Mouse (Mus musculus) kidney, adult 9 months (tissue): ENCODE results near the gene Nrtn.

Source experiments
- DNase-seq: peaks from one replicate; pipeline ENCODE4 v3.0.0; 2022

The Nrtn gene

GRCm38 (mm10) chr17:56757416-56758123, at the start of gene Nrtn:
Nrtn (minus strand) TSS chr17:56757530.
- DNase-seq, result peak; percentile 94

- DNase-seq, result no peak
These were observed 48.5 kb upstream of the Nrtn start for GRCm38 (mm10) chr17:56805784-56806183.

GRCm38 (mm10) chr17:56804952-56805351, 47.6 kb upstream of the Nrtn start:
- DNase-seq, result no peak

GRCm38 (mm10) chr17:56802065-56802464, 44.7 kb upstream of the Nrtn start:
- DNase-seq, result no peak

- no peak for DNase-seq
These were observed 41.9 kb upstream of the Nrtn start for GRCm38 (mm10) chr17:56799276-56799675.

GRCm38 (mm10) chr17:56793614-56794319, 36.4 kb upstream of the Nrtn start:
- no peak for DNase-seq

- DNase-seq, result no peak
These were observed 35.3 kb upstream of the Nrtn start for GRCm38 (mm10) chr17:56792588-56792987.

GRCm38 (mm10) chr17:56789286-56789685, 32.0 kb upstream of the Nrtn start:
- DNase-seq, result no peak

GRCm38 (mm10) chr17:56788886-56789285, 31.6 kb upstream of the Nrtn start:
- DNase-seq, result no peak

- peak; percentile 81 for DNase-seq
These were observed 23.1 kb upstream of the Nrtn start for GRCm38 (mm10) chr17:56780291-56780978.

- no peak for DNase-seq
These were observed 21.5 kb upstream of the Nrtn start for GRCm38 (mm10) chr17:56778779-56779362.

GRCm38 (mm10) chr17:56777568-56777967, 20.2 kb upstream of the Nrtn start:
- no peak for DNase-seq

GRCm38 (mm10) chr17:56769950-56770349, 12.6 kb upstream of the Nrtn start, which contains the start of gene Prr22:
Prr22 (plus strand) TSS chr17:56770250.
- DNase-seq, result no peak

- DNase-seq, result no peak
These were observed 11.6 kb upstream of the Nrtn start for GRCm38 (mm10) chr17:56768941-56769340.

- DNase-seq, result no peak
These were observed 10.3 kb upstream of the Nrtn start for GRCm38 (mm10) chr17:56767531-56768135.

GRCm38 (mm10) chr17:56766631-56767405, 9.5 kb upstream of the Nrtn start:
- no peak for DNase-seq

GRCm38 (mm10) chr17:56765431-56765830, 8.1 kb upstream of the Nrtn start:
- DNase-seq, result no peak

- DNase-seq, result peak; percentile 93
These were observed 7.4 kb upstream of the Nrtn start, which contains the start of gene Dus3l for GRCm38 (mm10) chr17:56764474-56765354. Dus3l (plus strand) TSS chr17:56764757.

- no peak for DNase-seq
These were observed 6.5 kb upstream of the Nrtn start for GRCm38 (mm10) chr17:56763741-56764250.
